Mouse (Mus musculus) CH12.LX (cell line): ENCODE measurements at regions not wholly inside any gene's neighbourhood (a gene's known extent, or its start where the extent isn't known, plus 50 kb on each side); places are given as distances from the start of the nearest gene placed in this dataset.

Experiments
- CHD2 ChIP-seq: IDR thresholded peaks from 2 replicates; pipeline ENCODE4 v1.6.1; 2011; ENCODE audit warnings: low read length, improper control_type of control experiment
- CTCF ChIP-seq, 2 experiments: IDR thresholded peaks in 1 of 2; conservative IDR thresholded peaks in 1 of 2; 2 replicates each; pipeline ENCODE4 v1.5.1; 2011 to 2012; ENCODE audit warnings: low read depth in 2 of 2, low read length in 2 of 2, improper control_type of control experiment in 1 of 2, inconsistent platforms in 1 of 2, mild to moderate bottlenecking in 1 of 2, moderate library complexity in 1 of 2
- E2F4 ChIP-seq: IDR thresholded peaks from 2 replicates; pipeline ENCODE4 v1.6.1; 2011; ENCODE audit warnings: low read depth, low read length, improper control_type of control experiment; ENCODE audit not compliant: insufficient replicate concordance
- GABPA ChIP-seq: IDR thresholded peaks from 2 replicates; pipeline ENCODE4 v1.6.1; 2012; ENCODE audit warnings: low read depth, low read length, improper control_type of control experiment, inconsistent platforms; ENCODE audit not compliant: insufficient replicate concordance
- POLR2A ChIP-seq: IDR thresholded peaks from 2 replicates; pipeline ENCODE4 v1.6.1; 2011; ENCODE audit warnings: low read depth, mild to moderate bottlenecking, improper control_type of control experiment, low read length
- ZC3H11A ChIP-seq: IDR thresholded peaks from 2 replicates; pipeline ENCODE4 v1.6.1; 2012; ENCODE audit warnings: low read depth, mild to moderate bottlenecking, inconsistent platforms, low read length, improper control_type of control experiment

DNA sequence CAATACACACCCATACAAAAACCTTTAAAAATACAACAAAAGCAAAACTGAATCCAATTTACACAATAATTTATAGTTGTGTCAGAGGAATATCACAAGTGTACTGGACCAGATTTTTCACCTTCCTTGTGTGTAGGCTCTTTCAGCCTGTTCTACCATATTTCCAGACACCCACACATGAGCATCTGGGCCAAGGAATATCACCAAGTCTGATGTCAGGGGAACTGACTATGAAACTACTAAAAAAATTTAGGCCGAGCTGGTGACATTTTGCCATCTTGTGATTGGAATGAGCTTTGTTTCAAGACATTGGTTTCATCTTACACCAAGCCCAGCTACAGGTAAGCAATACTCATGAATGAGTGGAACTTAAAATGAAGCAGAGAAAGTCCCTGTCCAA, 234.9 kb upstream of the Emcn start:
- TF ChIP-seq POLR2A (no peak), CTCF (conservative IDR thresholded peaks at IDR 0.05 in 1 of 2, IDR thresholded peaks at IDR 0.05 in 1 of 2; ENCODE audit: low read depth in 2 of 2, low read length in 2 of 2) (no peak), E2F4 (no peak), ZC3H11A (no peak), GABPA (no peak), CHD2 (no peak)
